Mouse (Mus musculus) megakaryocyte progenitor cell, adult 5-6 weeks (primary cell): Measurements from ENCODE around the gene Pla2g15. TPM values are rescaled to one million over a fixed set of nuclear protein-coding genes. Genes with fewer than 3 reads are reported as not detected.

Experiments
- ATAC-seq: replicated peaks from 2 replicates; pipeline ENCODE4 v1.8.0; 2016; ENCODE audit warnings: mild to moderate bottlenecking, moderate TSS enrichment, inconsistent platforms; ENCODE audit not compliant: poor library complexity
- total RNA-seq, 2 experiments: library from RNA; stranded (forward) in 1 of 2; stranded (reverse) in 1 of 2; fragments of 157-497, 149-512 nt in 1 of 2; fragments of 200-1000 nt in 1 of 2; gene quantifications; 2 replicates each; pipeline versions ENCODE4 v1.2.3 to v1.2.4; 2015 to 2017

Pla2g15 gene
- total RNA-seq (2015), result 18.6 and 20.1 TPM in 2 replicates
- 16.0 and 18.8 TPM in 2 replicates for total RNA-seq (2017)

DNA sequence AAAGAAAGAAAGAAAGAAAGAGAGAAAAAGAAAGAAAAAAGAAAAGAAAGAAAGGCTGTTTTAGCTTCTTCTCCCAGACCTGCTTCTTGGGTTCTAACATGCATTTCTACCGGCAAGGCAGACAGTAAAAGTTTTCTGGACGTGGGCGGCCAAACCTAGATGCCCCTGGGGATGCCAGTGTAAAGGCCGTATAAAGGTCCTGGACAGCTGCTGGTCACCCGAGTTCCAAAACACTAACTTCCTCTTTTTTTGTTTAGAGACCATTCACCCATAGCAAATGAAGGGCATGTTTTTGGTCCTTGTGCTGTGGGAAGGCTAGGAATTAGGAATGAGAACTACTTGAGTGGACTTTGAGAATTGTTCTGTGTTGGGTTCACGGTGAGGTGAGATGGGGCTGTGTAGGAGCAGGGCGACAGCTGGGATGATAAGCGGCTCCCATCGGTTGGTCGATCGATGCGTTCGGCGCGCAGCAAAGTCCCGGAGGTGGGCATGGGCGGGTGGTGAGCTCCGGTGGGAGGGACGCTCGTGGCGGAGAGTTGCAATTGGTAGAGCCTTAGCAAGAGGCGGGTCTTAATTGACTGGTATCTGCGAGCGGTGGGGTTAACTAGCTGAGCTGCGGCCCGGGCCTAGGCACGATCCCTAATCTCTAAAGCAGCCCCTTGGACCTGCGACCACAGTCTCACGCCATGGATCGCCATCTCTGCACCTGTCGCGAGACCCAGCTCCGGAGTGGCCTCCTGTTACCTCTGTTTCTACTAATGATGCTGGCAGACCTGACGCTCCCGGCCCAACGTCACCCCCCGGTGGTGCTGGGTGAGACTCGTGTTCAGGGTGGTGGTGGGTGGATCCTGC lies at the start of gene Pla2g15:
Gene Pla2g15, plus strand, starts transcription at position 599 of the 852 bp plus-strand sequence.
- ATAC-seq, result peak; percentile 92

DNA sequence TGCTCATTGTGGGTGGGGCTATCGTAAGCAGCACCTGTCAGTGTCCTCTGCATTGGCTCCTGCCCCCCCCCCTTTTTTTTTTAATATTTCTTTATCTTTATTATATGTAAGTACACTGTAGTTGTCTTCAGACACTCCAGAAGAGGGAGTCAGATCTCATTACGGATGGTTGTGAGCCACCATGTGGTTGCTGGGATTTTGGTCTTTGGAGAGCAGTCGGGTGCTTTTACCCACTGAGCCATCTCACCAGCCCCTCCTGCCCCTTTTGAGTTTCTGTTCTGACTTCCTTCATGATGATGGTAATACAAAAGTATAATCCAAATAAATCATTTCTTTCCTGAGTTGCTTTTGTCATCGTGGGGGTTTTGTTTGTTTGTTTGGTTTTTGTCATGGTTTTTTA lies 47.9 kb upstream of the Pla2g15 start:
- ATAC-seq, result no peak

DNA sequence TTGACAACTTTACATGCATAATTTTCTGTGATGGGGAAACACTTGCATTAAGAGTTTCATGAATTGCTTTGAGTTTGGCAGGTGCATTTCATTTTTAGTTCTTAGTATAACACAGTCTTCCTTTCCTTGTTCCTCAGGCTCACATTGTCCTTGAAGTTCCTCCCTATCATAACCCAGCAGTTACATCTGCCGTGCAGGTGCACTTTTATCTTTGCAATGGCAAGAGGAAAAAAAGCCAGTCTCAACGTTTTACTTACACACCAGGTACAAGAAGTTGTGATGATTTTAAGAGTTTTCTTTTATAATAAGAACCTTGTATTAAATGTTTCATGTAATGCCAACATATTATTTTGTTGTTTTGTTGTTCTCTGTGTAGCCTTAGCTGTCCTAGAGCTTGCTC lies 46.3 kb upstream of the Pla2g15 start:
- ATAC-seq, result no peak

DNA sequence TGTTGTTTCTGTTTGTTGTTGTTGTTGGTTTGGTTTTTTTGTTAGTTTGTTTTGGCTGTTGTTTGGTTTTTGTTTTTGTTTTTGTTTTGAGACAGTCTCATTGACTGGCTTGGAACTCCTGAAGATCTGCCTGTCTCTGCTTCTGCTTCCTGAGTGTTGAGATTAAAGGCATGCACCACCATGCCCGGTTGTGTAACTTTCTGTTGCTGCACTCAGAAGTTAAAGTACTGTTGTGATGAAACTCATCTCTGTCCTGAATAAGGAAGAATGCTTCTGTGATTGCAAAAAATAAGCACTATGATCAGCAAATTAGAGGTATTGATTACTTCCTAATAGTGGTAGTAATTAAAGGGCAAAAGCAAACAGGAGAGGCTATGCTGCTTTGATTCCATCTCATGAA lies 44.0 kb upstream of the Pla2g15 start:
- ATAC-seq, result peak; percentile 76

DNA sequence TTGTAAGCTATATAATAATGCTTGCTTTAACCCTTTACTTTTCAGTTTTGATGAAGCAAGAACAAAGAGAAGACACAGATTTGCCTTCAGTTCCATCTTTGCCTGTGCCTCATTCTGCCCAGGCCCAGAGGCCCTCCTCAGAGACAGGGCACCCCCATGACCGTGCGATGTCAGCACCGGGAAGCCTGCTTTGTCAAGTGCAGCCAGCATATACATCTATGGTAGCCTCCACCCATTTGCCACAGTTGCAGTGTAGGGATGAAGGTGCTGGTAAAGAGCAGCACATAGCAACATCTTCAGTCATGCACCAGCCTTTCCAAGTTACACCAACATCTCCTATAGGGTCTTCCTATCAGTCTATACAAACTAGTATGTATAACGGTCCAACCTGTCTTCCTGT lies 42.1 kb upstream of the Pla2g15 start:
- no peak for ATAC-seq

DNA sequence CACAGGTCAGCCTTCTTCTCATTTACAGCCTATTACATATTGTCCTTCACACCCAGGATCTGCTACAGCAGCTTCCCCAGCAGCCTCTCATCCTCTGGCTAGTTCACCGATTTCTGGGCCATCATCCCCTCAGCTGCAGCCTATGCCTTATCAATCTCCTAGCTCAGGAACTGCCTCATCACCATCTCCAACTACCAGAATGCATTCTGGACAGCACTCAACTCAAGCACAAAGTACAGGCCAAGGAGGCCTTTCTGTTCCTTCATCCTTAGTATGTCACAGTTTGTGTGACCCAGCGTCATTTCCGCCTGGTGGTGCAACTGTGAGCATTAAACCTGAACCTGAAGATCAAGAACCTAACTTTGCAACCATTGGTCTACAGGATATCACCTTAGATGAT lies 41.5 kb upstream of the Pla2g15 start:
- ATAC-seq, result no peak

DNA sequence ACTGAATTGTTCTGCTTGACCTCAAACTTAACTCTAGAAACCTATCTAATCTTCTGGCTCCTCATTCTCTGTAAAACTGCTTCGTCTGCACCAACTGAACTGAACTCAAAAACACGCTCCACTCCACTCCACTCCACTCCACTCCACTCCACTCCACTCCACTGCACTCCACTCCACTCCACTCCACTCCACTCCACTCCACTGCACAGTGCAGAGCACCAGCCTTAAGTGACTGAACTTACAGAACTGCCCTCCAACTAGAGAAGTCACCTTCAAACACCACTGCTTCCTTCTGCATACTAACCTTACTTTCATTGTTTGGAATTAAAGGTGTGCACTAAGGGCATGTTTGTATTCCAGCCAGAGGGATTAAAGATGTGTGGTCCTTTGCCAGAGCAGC lies 38.2 kb upstream of the Pla2g15 start:
- no peak for ATAC-seq

DNA sequence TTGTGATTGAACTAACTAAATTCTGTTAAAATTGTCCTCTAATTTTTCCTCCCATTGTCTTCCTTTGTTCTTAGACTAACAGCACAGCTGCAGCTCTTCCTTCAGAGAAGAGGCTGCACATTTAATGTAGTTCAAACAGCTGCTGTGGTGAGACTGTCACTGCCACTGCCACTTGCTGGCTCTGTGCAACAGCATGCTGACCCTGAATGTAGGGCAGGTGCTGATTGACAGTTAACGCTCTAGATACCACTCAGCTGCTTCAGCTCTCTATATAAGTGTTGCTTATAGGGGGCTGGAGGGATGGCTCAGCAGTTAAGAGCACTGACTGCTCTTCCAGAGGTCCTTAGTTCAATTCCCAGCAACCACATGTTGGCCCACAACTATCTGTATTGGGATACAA lies 37.7 kb upstream of the Pla2g15 start:
- ATAC-seq, result no peak

DNA sequence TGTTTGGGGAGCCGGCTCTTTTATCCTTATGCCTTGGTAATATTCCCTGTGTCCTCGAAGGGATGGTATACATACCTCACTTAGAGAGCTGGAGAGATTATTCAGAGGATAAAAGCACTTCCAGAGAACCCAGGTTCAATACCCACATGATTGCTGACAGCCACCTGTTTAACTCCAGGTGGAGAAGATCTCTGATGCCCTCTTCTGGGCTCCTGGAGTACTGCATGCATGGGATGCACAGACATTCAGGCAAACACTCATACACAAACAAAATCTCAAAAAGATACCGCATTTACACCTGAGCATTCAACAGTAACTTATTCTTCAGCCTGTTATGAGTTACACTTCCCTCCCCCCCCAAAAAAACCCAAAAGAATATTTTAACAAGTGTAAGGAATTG lies 34.3 kb upstream of the Pla2g15 start:
- peak; percentile 78 for ATAC-seq

DNA sequence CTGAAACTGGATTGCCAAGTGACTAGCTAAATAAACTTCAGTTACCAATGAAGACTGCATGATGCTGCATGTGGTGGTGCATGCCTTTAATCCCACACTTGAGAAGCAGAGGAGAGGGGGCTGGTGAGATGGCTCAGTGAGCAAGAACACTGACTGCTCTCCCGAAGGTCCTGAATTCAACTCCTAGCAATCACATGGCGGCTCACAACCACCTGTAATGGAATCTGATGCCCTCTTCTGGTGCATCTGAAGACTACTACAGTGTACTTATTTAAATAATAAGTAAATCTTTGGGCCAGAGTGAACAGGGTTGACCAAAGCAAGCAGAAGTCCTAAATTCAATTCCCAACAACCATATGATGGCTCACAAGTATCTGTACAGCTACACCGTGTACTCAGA lies 26.8 kb upstream of the Pla2g15 start:
- ATAC-seq, result no peak

DNA sequence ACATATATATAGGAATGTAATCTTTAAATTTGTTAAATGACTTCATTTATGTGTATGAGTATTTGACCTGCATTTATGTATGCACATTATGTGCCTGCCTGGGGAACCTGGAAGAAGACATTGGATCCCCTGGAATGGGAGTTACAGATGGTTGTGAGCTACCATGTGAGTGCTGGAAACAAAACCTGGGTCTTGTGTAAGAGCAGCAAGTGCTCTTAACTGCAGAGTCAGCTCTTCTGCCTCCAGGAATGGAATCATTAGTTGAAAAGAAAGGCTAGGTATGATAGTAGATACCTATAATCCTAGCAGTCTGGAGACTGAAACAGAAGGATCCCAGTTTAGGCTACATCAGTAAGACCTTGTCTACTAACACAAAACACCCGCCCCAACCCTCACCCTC lies 24.1 kb upstream of the Pla2g15 start:
- ATAC-seq, result no peak

DNA sequence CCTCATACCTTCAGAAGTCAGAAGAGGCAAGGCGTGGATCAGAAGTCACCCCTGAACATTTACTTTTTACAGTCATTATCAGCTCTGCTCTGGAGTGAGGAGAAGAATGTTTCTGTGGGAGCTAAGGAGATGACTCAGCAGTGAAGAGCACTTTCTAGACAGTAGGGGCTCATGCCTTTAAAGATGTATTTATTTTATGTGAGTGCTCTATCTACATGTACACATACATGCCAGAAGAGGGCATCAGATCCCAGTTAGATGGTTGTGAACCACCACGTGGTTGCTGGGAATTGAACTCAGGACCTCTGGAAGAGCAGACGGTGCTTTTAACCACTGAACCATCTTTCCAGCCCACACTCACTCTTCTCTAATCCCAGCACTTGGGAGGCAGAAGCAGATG lies 23.1 kb upstream of the Pla2g15 start:
- ATAC-seq, result peak; percentile 47

DNA sequence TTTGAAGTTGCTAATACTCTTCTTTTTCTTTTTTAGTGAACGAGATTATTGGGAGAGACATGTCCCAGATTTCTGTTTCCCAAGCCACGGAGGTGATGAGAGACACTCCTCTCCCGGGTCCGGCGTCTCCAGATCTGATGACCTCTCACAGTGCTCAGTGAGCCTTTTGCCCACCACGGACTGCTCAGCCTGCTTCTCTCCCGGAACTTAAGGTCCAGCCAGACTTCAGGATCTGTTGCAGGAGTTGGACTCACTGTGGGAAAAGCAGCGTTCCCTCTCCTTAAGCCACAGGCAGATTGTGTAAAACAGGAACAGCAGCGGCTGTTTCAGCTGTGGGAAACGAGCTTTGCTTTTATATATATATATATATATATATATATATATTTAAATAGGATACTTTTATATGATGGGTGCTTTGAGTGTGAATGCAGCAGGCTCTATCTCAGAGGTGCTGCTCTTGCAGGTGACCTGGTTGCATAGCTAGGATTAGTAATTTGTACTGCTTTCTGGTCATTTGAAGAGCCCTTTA lies 22.3 kb upstream of the Pla2g15 start:
- no peak for ATAC-seq

DNA sequence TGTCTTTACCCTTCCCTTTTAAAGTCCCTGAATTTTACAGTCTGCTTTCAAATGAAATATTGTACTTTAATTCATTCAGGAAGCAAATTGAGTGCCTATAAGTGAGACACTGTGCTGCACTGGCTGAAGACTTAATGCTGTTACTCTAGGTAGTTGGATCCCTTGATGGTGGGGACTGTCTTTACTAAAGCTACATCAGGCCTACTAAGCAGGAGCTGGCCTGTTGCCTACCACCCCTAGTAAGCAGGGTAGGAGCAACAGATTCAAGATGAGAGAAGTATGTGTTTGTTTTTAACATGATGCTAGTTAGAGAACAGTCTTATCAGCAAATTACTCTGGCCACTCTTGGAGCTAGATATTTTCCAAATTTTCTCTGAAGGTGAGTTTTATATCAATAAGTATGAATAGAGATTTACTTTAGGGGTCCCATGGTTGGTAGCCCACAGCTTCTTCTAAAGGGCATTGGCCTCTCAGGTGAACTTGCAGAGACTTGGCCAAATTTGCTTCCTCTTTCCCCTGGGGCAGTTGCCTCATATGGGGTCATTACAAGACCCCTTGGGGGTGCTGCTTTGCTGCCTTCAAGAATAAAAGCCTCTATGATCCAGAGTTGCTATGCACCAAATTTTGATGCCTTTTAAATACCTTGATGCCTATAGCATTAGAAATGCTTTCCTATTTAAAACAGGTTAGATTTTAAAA lies 20.8 kb upstream of the Pla2g15 start:
- ATAC-seq, result no peak

DNA sequence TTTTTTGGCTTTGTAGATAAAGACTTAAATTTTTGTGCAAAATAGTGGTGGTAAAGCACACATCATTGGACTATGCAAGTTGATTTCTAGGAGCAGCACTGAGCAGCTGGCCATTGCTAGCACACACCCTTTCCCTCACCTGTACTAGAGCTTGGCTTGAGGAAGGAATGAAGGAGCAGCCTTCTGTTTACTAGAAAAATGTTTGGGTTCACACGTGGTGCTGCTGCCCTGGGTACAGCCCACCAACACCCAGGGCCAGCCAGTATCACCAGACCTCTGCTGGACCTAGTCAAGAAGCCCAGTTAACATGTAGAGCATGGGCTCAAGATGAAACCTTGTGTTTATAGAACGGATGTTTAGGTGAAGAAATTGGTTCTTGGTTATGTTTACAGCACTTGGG lies 20.2 kb upstream of the Pla2g15 start:
- no peak for ATAC-seq

DNA sequence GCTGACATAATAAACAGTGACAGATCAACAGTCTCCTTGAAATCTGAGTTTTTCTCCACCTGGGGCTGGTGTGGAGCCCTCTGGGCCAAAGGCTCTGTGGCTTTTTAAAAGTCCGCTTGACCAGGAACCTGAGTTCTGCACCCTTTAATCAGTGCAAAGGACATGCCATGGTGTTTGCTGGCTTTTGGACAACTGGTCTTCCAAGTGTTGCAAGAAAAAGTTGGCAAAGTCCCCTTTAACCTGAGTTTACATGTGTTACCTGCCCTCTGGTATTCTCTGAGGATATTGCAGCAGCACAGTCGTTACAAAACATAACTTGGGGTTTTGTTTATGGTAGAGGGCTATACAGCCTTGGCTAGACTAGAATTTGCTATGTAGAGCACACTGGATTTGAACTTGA lies 19.7 kb upstream of the Pla2g15 start:
- no peak for ATAC-seq

DNA sequence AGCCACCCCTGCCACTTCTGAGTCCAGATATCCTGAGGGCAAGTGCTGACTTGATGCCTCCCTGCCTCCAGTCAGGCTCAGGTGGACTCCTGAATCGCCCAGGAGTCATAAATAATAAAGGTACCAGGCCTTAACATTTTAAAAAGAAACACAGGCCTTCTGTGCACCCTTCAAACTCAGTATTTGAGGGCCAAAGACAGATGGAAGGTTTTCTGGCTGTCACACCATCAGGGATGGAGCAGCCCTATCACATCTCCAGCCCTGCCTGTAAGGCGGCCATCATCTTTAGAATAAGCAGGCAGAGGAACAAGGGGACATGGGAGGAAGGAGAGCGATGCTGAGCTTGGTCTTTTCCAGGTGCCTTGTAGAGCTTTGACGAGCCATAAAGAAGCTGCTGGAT lies 19.2 kb upstream of the Pla2g15 start:
- no peak for ATAC-seq

DNA sequence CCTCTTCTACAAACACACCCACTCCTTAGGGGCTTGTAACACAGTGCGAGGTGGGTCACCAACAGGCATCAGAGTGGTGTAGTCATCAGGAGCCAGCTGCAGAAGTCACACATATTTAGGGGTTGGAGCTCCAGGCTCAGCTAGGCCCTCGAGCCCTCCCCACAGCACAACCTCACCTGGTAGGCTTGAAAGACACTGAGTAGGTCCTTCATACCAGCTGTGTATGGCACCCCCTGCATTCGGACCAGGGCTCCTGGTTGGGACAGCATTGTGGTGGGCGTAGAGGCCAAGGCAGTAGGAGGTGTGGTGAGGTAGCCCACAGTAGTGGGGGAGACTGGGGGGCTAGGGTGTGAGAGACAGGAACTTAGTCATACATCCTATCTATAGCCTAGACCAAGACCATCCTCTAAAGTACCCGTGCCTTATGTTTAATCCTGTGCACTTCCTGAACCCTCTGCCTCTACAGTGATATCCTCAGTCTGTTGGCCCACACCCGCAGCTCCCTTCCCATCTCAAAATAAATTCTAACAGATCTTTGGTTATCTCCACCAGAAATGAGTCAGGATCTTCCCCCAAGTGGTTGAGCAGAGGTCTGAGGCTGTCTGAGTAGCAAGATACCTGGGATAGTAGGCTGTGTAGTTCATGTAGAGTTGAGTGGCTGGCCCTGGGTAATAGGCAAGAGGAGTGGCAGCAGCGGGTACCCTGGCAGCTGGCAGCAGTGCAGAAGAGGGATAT lies 18.5 kb upstream of the Pla2g15 start:
- peak; percentile 59 for ATAC-seq

DNA sequence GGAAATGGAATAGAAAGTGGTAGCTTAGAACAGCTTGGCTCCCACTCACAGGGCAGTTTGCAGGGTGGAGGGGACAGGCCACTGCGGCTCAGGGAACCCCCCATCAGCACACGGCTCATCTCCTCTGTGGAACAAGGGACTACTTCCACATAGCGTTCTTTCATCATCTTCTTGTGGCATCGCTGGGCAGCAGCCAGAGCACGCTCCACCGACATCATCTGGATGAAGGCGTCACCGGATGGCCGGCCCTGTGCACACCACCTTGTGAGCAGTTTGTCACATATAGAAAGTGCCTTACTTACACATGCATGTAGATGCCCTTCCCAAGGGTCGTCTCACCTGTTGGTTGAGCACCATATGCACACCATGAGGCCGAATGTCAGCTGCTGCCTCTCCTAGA lies 17.8 kb upstream of the Pla2g15 start:
- ATAC-seq, result no peak

DNA sequence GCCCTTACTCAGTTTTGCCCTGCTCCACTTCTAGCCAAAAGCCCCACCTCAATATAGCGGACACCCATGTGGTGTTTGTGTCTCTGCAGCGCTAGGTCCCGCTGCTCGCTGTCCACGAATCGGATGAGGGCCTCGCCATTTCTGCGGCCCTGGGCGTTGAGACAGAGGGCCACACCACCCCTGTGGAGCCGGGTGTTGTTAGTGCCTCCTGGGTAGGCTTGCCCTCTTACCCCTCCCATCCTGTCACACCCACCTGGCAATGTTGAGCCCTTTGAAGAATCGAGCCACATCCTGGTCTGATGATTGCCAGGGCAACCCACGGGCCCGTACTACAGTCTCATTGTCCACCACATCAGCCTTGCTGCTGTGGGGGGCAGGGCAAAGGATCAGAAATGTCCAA lies 16.7 kb upstream of the Pla2g15 start:
- no peak for ATAC-seq

DNA sequence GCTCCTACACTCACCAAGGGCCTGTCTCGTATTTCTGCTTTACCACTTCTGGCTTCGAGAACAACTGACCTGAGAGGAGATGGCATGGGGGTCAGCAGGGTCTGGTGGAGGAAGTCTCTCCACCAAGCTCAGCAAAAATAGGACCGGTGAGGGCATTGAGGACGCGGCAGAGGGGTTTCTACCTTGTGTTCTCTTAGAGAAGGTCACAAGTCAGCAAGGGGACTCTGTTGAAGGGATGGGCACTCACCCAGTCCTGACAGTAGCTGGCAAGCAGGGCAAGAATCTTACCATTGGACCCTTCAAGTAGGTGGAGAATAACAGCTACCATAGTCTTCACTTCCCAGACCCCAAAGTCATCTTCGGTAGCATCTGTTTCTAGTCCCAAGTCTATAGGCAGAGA lies 16.3 kb upstream of the Pla2g15 start:
- ATAC-seq, result no peak
